Mouse (Mus musculus): Measurements from ENCODE around the gene Oxtr.

Oxtr gene

GRCm38 (mm10) chr6:112489910-112490559 lies at the start of gene Oxtr:
Gene Oxtr, minus strand, starts transcription at chr6:112489943.
- no peak for DNase-seq (ENCODE audit: low spot score in 2 of 2)

DNA sequence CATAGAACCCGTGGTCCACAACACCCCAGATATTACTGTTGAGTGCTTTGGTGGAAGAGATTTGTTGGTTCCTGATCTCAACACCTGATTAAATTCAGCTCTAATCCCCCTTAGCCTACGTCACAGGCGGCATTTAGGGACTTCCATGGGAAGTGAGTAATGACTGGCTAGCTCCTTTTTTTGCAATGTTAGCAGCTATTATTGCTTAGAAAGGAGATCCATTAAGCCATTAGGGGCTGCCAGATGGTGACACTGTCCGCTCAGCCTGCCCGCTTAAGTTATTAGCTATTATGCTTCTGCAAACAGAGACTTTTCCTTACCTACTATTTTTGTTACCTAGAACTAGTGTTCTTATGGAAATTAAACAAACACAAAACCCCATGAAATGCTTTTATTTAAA lies 35.7 kb upstream of the Oxtr start:
- DNase-seq (ENCODE audit: low spot score in 2 of 2) = no peak

GRCm38 (mm10) chr6:112524459-112524858 lies 34.7 kb upstream of the Oxtr start:
- DNase-seq (ENCODE audit: low spot score in 2 of 2) = no peak

DNA sequence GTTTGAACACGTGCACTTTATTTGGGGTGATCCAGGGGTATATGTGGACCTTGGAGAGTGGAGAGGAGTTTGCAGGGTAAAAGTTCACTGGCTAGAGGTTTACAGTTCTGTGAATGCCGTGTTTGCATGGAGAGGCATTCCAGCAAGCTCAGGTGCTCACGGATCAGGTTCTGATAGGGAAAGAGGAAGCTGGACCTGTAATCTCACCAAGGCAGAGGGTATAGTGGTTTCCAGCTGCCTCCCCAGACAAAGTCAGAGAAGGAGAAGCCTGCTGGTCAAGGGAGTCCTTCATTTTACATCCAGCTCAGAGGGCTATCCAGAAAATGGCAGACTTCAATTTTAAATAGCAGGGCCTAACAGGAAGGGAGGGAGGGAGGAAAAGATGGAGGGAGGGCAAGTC lies 28.2 kb upstream of the Oxtr start:
- no peak for DNase-seq (ENCODE audit: low spot score in 2 of 2)

GRCm38 (mm10) chr6:112517572-112517971 lies 27.8 kb upstream of the Oxtr start:
- DNase-seq (ENCODE audit: low spot score in 2 of 2) = no peak

DNA sequence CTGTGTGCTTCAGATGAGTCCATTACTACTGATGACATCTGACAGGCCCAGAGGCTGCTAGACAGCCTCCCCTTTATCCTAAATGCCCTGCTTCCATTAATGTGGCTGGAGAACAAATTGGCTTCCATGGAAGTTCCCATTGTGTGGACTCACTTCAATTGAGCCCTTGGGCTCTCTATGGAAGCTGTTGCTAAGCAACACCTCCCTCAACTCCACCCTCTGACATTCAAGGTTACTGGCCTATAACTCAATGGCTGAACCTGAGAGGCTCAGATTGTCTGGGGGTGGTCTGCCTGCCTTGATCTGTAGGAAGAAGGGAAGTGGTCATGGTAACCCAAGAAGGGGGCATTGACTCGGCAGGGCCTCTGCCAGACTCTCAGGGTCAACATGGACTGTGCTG lies 26.8 kb upstream of the Oxtr start:
- no peak for DNase-seq (ENCODE audit: low spot score in 2 of 2)

DNA sequence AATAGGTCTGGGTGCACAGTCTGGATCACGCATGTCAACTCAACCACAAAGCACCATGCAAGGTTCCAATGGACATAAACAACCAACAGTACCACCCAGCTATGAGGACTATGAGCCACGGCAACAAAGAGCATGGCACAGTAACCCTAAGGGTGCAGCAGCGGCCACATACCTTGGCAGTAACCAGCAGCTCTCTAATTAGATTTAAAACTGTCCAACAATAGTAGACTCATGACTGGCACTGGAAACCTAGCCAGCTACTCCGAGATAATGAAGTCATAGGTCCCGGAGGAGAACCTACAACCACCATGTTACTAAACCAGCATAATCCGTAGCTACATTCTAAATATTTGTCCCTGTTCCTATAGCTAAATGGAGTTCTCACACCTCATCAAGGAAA lies 24.8 kb upstream of the Oxtr start:
- no peak for DNase-seq (ENCODE audit: low spot score in 2 of 2)

DNA sequence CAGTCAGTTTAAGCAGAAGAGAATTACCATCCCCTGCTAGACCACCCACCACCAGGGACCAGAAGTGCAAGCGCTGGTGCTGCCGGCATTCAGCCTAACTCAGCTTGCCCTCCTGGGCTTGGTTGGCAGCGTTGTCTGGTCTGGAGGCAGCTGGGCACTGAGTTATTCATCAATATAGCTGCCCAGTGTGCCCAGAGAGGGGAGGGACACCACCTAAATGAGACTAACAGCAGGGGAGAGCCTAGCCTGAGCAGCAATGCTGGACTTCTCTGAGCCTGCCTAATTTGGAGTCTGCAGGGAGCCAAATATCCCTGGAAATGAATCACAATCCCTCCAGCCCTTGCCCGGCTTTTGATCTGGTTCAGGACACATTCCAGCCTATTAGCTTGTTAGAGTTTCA lies 20.6 kb upstream of the Oxtr start:
- DNase-seq (ENCODE audit: low spot score in 2 of 2) = no peak

- DNase-seq (ENCODE audit: low spot score in 2 of 2) = no peak
Observed at GRCm38 (mm10) chr6:112509590-112510131, 19.9 kb upstream of the Oxtr start.

- DNase-seq (ENCODE audit: low spot score in 2 of 2) = no peak
Observed at GRCm38 (mm10) chr6:112507617-112508016, 17.9 kb upstream of the Oxtr start.

DNA sequence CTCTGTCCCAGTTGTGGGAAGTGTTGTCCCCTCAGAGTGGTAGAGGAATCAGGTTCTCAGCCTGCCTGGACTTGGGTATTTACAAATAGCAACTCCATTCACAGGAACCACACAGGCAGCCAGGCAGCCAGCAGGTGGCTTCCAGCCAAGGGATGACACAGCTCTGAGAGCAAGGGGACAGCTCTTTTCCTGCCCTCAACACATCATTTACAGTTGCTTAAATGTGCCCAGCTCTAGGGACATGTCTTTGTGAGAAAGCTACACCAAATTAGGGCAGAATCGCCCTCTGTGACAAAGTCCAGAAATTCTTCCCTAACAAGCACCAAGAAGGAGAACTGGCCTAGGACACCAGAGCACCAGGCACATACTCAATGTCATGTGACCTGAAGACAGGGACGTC lies 11.4 kb upstream of the Oxtr start:
- DNase-seq (ENCODE audit: low spot score in 2 of 2) = no peak

DNA sequence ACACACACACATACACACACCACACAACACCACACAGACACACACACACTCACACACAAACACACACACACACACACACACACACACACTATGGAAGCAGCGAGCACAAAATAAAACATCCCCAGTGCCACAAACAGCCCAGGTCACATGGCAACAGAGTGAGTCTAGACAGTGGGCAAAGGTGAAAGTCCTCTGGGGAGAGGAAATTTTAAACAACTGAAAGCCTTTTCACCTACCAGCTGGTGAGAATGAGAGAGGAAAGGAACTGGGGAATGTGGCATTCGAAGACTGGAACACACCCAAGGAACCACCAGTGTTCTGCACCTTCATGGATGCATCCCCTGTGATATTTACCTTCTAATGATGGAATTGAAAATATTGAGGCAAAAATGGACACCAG lies 9.7 kb upstream of the Oxtr start:
- no peak for DNase-seq (ENCODE audit: low spot score in 2 of 2)

- DNase-seq (ENCODE audit: low spot score in 2 of 2) = no peak
Observed at GRCm38 (mm10) chr6:112498716-112499115, 9.0 kb upstream of the Oxtr start.

GRCm38 (mm10) chr6:112497456-112497855 lies 7.7 kb upstream of the Oxtr start:
- DNase-seq (ENCODE audit: low spot score in 2 of 2) = no peak

- no peak for DNase-seq (ENCODE audit: low spot score in 2 of 2)
Observed at GRCm38 (mm10) chr6:112496291-112497060, 6.7 kb upstream of the Oxtr start.

DNA sequence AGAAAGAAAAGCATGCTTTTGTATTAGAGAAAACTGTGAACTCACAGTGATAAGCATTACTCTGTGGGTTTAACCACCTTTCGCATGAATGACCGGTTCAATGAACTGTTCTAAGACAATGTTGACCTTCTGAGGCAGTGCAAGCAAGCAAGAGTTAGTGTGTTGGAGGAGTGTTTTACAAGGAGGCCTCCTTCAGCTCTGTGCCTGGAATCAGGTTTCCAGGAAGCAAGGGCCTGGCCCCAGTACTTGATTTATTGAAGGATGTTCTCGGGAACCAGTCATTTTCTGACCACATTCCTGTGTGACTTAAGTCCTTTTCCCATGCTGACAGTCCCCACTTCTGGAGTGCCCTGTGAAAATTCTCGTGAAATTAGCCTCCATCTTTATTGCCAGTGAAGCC lies 5.5 kb upstream of the Oxtr start:
- no peak for DNase-seq (ENCODE audit: low spot score in 2 of 2)

GRCm38 (mm10) chr6:112494620-112495081 lies 4.9 kb upstream of the Oxtr start:
- no peak for DNase-seq (ENCODE audit: low spot score in 2 of 2)

DNA sequence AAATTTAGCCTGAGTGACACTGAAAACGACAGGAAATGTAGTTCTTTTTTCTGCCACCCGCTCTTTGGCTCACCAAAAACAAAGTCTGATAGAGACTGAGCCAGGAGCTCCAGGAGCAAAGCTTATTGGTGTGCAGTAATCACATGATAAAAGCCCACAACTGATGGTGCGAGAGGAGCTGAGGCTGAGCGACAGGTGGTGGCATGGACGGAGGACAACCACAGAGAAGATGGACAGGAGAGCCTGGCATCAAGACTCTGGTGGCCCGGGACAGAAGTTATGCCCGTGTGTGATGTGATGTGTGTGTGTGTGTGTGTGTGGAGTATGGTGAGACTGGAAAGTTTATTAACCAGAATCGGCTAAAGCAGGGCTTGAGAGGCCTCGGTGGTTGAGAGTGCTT lies 3.6 kb upstream of the Oxtr start:
- no peak for DNase-seq (ENCODE audit: low spot score in 2 of 2)

DNA sequence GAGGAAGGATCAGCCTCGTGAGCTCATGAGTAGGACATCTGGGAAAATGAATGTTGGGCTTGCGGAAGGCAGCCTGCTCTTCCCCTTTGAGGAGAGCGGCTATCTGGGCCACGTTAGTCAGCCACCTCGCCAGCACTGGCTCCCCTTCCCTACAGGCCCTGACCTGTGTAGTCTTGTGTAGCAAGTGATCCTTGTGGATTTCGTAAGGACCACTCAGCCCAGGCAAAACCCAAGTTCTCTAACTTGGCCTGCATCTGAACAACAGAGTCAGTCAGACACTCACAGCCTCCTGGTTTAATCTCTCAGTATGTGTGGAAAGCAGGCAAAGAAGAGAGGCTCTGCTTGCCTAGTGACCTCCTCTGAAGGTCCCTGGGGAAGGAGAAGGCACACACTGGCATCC lies 2.9 kb upstream of the Oxtr start:
- no peak for DNase-seq (ENCODE audit: low spot score in 2 of 2)

DNA sequence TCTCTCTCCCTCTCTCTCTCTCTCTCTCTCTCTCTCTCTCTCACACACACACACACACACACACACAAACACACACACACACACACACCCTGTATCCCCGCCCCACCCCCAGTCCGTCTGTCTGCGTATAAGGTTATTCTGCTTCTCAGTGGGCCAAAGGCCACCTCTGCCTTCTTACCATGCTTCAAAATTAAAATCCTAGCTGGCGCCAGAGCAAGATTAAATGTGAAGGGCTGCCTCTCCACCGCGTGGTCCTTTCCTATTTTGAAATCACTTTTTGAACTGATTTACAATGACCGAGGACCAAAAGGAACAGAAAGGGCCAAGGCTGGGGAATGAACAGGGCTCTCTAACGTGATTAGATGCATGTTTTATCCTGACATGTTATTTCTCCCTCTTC lies 1.8 kb upstream of the Oxtr start:
- no peak for DNase-seq (ENCODE audit: low spot score in 2 of 2)

DNA sequence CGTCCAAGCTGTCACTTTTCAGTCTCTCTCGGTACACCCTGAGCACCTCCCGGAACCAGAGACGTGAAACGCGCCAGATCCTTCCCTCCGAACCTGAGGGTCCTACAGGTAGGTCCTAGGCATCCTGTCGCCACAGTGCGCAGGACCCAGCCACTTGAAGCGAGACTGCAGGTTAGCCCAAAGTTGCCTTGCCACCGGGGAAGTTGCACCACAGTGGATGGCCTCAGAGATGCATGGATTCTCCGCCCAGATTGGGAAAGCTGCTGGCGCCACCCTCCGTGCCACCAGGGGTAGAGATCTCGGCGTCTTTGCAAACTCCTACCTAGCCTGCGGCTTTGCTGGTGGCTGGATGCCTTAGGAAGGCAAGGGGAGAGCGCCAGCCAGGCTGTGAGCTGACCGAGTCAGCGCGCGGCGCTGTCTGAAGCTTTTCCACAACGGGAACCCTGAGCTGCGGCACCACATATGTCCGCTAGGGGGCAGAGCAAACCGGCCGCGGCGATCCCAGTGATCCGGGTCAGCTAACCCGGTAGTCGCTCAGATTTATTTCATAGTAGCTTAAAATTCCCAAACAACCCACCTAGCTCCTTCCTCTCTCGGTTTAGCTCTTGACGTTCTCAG lies 991 bp upstream of the Oxtr start:
- DNase-seq (ENCODE audit: low spot score in 2 of 2) = peak; percentile 45 to 70

DNA sequence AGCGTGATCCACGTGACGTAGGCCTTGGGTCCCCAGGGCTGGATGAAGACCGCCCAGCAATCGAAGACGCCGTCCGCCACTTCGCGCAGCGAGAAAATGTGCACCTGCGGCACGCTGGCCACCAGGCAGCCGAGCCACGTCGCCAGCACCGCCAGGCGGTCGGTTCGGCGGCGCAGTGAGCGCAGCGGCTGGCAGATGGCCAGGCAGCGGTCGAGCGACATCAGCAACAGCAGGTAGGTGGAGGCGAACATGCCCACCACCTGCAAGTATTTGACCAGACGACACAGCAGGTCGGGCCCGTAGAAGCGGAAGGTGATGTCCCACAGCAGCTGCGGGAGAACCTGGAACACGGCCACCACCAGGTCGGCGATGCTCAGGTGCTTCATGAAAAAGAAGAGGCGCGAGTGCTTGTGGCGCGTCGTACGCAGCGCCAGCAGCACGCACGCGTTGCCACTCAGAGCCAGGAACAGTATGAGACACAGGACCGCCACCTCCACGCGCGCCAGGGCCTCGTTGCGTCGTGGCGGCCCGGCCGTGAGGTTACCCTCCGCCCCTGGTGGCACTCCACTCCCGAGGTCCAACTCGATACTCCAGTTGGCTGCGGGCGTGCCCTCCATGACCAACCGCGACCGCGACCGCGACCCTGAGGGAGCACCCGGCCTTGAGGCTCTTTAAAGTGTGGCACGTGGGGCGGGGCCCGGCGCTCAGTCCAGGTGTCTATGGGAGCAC lies 398 bp downstream of the Oxtr start:
- no peak for DNase-seq (ENCODE audit: low spot score in 2 of 2)

All from spleen, postnatal 10 days (tissue).